Mouse (Mus musculus): ENCODE results near the gene Pphln1. TPM values are rescaled to one million over a fixed set of nuclear protein-coding genes. Genes with fewer than 3 reads are reported as not detected.

Pphln1 gene
- polyA plus RNA-seq, 1 experiment from 2014 or later: 11.3 TPM

DNA sequence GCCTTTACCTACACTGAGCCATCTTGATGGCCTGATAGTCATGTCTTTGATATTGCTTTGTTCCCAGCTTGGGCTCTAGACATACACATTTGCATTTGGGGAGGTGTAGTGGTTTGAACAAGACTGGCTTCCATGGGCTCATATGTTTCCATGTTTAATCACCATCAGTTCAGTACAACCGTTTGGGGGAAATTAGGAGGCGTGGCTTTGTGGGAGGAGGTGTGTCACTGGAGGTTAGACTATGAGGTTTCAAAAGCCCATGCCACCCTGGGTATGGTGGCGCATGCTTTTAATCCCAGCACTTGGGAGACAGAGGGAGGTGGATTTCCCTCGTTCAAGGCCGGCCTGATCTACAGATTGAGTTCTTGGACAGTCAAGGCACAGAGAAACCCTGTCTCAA lies 22.5 kb upstream of the Pphln1 start:
- Histone ChIP-seq H3K36me3 (replicated peaks; ENCODE audit: insufficient read depth, low read length) (no peaks in the 10 kb centered on the region), H3K9ac (replicated peaks) (no peak overlapping the region), H3K4me3 (ENCODE audit: low read depth, low read length) (no peak overlapping the region), H3K27ac (ENCODE audit: low read depth) (no peak overlapping the region), H3K4me2 (ENCODE audit: low read depth, low read length) (no peak overlapping the region), H3K27me3 (ENCODE audit: insufficient read depth, low read length) (no peaks in the 10 kb centered on the region), H3K4me1 (ENCODE audit: insufficient read depth) (no peaks in the 10 kb centered on the region; the same call in 1 of the 2 replicates), H3K9me3 (ENCODE audit: low read length) (no peaks in the 10 kb centered on the region)
- no peak for TF ChIP-seq EP300 (IDR thresholded peaks at IDR 0.05; ENCODE audit: low read depth)
- TF ChIP-seq CTCF (IDR thresholded peaks at IDR 0.05; ENCODE audit: low read depth): no peak
- no peak for DNase-seq
- ATAC-seq: no peak
- 65% methylated on average over 5 of the region's 5 CpGs for WGBS (ENCODE audit: insufficient replicate concordance)

DNA sequence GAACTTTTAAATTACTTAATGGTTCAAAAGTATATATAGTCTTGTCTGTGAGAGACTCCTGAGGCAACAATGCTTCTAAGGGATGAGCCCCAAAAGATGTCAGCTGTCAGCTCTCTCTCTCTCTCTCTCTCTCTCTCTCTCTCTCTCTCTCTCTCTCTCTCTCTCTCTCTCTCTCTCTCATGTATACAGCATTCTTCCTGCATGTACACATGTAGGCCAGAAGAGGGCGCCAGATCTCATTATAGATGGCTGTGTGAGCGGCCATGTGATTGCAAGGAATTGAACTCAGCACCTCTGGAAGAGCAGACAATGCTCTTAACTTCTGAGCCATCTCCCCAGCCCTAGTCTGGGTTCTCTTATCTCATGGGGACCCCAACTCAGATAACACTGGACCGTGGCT lies 19.0 kb upstream of the Pphln1 start:
- Histone ChIP-seq H3K9ac (replicated peaks) (no peak overlapping the region), H3K27ac (ENCODE audit: low read depth) (no peak overlapping the region), H3K4me1 (ENCODE audit: insufficient read depth) (no peaks in the 10 kb centered on the region), H3K4me2 (ENCODE audit: low read depth, low read length) (no peak overlapping the region), H3K9me3 (ENCODE audit: low read length) (no peaks in the 10 kb centered on the region), H3K4me3 (ENCODE audit: low read depth, low read length) (no peak overlapping the region), H3K36me3 (replicated peaks; ENCODE audit: insufficient read depth, low read length) (no peaks in the 10 kb centered on the region), H3K27me3 (ENCODE audit: insufficient read depth, low read length) (no peaks in the 10 kb centered on the region)
- WGBS (ENCODE audit: insufficient replicate concordance): 64% methylated on average over 3 of the region's 3 CpGs
- no peak for TF ChIP-seq EP300 (IDR thresholded peaks at IDR 0.05; ENCODE audit: low read depth)
- TF ChIP-seq CTCF (IDR thresholded peaks at IDR 0.05; ENCODE audit: low read depth): peak; percentile 70
- DNase-seq (peak; percentile 46), ATAC-seq (no peak)

DNA sequence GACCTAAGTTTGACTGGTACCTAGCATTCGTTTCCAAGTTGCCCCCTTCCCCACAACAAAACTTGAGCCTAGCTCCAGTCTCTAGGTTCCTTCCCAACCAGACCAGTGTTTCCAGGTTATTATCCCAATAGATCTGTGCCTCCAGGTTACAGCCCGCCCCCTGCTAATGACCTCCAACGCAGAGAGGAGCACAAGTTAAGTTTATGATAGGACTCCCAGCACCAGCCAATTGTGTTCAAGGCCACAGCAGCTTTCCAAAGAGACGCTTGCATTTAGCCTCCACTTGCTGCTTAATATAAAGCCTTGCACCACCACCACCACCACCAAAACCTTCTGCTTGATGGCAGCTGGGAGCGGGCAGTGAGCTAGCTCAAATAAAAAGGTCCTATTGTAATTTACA lies 16.8 kb upstream of the Pphln1 start:
- 64% methylated on average over 5 of the region's 5 CpGs for WGBS (ENCODE audit: insufficient replicate concordance)
- H3K27me3 ChIP-seq (ENCODE audit: insufficient read depth, low read length): no peaks in the 10 kb centered on the region
- no peak for ATAC-seq

GRCm38 (mm10) chr15:93397269-93397668 lies 881 bp upstream of the Pphln1 start:
- H3K4me1 ChIP-seq (ENCODE audit: insufficient read depth): peaks cover 13% of the 10 kb centered on the region
- no peak for TF ChIP-seq EP300 (IDR thresholded peaks at IDR 0.05; ENCODE audit: low read depth)
- no peak for TF ChIP-seq CTCF (IDR thresholded peaks at IDR 0.05; ENCODE audit: low read depth)
- H3K36me3 ChIP-seq (replicated peaks; ENCODE audit: insufficient read depth, low read length): peaks cover 16% of the 10 kb centered on the region
- H3K4me2 ChIP-seq (ENCODE audit: low read depth, low read length): peak overlapping the region; percentile 85
- peak overlapping the region; percentile 87 for H3K9ac ChIP-seq (replicated peaks)
- H3K27me3 ChIP-seq (ENCODE audit: insufficient read depth, low read length): no peaks in the 10 kb centered on the region
- peak overlapping the region; percentile 89 for H3K4me3 ChIP-seq (ENCODE audit: low read depth, low read length)
- no peak overlapping the region for H3K27ac ChIP-seq (ENCODE audit: low read depth)
- 4% methylated on average over 11 of the region's 11 CpGs for WGBS (ENCODE audit: insufficient replicate concordance)
- no peaks in the 10 kb centered on the region for H3K9me3 ChIP-seq (ENCODE audit: low read length)
- no peak for ATAC-seq
- DNase-seq: no peak

More for the DNA sequence above, 16.8 kb upstream of the Pphln1 start:
- Histone ChIP-seq H3K4me3 (ENCODE audit: low read depth, low read length) (no peak overlapping the region), H3K27ac (ENCODE audit: low read depth) (no peak overlapping the region), H3K9ac (replicated peaks) (no peak overlapping the region), H3K9me3 (ENCODE audit: low read length) (no peaks in the 10 kb centered on the region), H3K4me1 (ENCODE audit: insufficient read depth) (no peaks in the 10 kb centered on the region), H3K4me2 (ENCODE audit: low read depth, low read length) (no peak overlapping the region), H3K36me3 (replicated peaks; ENCODE audit: insufficient read depth, low read length) (peaks cover 9% of the 10 kb centered on the region)
- TF ChIP-seq EP300 (IDR thresholded peaks at IDR 0.05; ENCODE audit: low read depth) (no peak), CTCF (IDR thresholded peaks at IDR 0.05; ENCODE audit: low read depth) (no peak)
- DNase-seq: no peak

- no peak for TF ChIP-seq CTCF (IDR thresholded peaks at IDR 0.05; ENCODE audit: low read depth)
- Histone ChIP-seq H3K27me3 (ENCODE audit: insufficient read depth, low read length) (no peaks in the 10 kb centered on the region), H3K4me2 (ENCODE audit: low read depth, low read length) (peak overlapping the region; percentile 85), H3K4me1 (ENCODE audit: insufficient read depth) (peaks cover 13% of the 10 kb centered on the region), H3K36me3 (replicated peaks; ENCODE audit: insufficient read depth, low read length) (peaks cover 11% of the 10 kb centered on the region; the same call in 1 of the 2 replicates), H3K27ac (ENCODE audit: low read depth) (peak overlapping the region; percentile 93), H3K9ac (replicated peaks) (peak overlapping the region; percentile 87), H3K9me3 (ENCODE audit: low read length) (no peaks in the 10 kb centered on the region), H3K4me3 (ENCODE audit: low read depth, low read length) (peak overlapping the region; percentile 89)
- ATAC-seq: peak; percentile 32
- DNase-seq: peak; percentile 32
- 7% methylated on average over 36 of the region's 36 CpGs for WGBS (ENCODE audit: insufficient replicate concordance)
These were observed 770 bp downstream of the Pphln1 start for GRCm38 (mm10) chr15:93398699-93399540.

- 67% methylated on average over 4 of the region's 4 CpGs for WGBS (ENCODE audit: insufficient replicate concordance)
- no peak for TF ChIP-seq EP300 (IDR thresholded peaks at IDR 0.05; ENCODE audit: low read depth)
- TF ChIP-seq CTCF (IDR thresholded peaks at IDR 0.05; ENCODE audit: low read depth): no peak
- DNase-seq (no peak), ATAC-seq (no peak)
- H3K9me3 ChIP-seq (ENCODE audit: low read length): no peaks in the 10 kb centered on the region
- no peak overlapping the region for H3K27ac ChIP-seq (ENCODE audit: low read depth)
- H3K27me3 ChIP-seq (ENCODE audit: insufficient read depth, low read length): no peaks in the 10 kb centered on the region
- H3K9ac ChIP-seq (replicated peaks): no peak overlapping the region
- no peak overlapping the region for H3K4me3 ChIP-seq (ENCODE audit: low read depth, low read length)
- H3K4me2 ChIP-seq (ENCODE audit: low read depth, low read length): no peak overlapping the region
- peaks cover 13% of the 10 kb centered on the region for H3K4me1 ChIP-seq (ENCODE audit: insufficient read depth)
- H3K36me3 ChIP-seq (replicated peaks; ENCODE audit: insufficient read depth, low read length): peaks cover 2% of the 10 kb centered on the region; the same call in 1 of the 2 replicates
These were observed 3.3 kb downstream of the Pphln1 start for GRCm38 (mm10) chr15:93401446-93401845.
